Mouse (Mus musculus) CD4-positive helper T cell, adult 2 months (primary cell): ENCODE data around the gene Axdnd1.
"Not testable (repeated sequence)": the region's sequence is repeated elsewhere in the genome, so short reads cannot be mapped to it uniquely, and the experiment has no call there.

Experiments
- DNase-seq: peaks from one replicate; pipeline ENCODE4 v3.0.0-alpha.2; 2012; ENCODE audit warnings: low read depth, missing footprints, low spot score

The Axdnd1 gene

GRCm38 (mm10) chr1:156437016-156437708 is 16.2 kb upstream of the Axdnd1 start:
- no peak for DNase-seq

GRCm38 (mm10) chr1:156433497-156433896 is 12.5 kb upstream of the Axdnd1 start:
- no peak for DNase-seq

DNA sequence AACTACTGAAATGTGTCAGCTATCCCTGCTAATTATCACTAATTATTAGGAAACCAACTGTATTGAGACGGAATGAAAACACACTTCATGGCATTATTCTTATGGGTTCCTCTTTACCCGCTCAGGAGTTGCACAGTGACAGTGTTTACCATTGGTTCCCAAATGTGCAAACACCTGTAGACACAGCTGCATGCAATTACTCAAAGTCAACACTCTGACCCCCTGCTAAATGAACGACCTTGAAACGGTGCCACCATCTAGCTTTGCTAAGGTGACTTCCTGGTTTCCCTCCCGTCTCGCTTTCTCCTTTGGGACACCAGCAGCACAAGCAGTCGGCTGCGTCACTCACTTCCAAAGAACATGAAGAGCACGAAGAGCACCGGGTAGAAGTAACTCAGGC is 11.5 kb upstream of the Axdnd1 start:
- DNase-seq = no peak

DNA sequence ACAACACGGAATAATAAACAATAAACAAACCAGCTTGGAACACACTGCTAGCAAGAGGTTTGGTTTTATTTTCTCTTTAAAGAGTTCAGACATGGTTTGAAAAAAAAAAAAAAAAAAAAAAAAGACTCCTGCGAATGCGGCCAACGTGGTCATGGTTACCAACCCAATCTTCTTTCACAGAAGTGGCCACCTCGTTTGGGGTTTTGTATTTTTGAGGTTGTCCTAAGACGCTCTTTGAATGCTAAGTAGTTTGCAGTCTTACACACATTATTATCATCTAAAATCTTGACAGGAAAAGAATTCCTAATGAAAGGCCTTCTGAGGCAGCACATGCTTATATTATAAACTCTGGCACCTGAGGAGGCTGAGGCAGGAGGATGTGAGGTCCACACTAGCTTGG is 7.5 kb upstream of the Axdnd1 start:
- no peak for DNase-seq

GRCm38 (mm10) chr1:156425746-156426145 is 4.8 kb upstream of the Axdnd1 start:
- DNase-seq = no peak

GRCm38 (mm10) chr1:156424054-156424453 is 3.1 kb upstream of the Axdnd1 start:
- DNase-seq = no peak

- DNase-seq = no peak
Measured at GRCm38 (mm10) chr1:156423493-156423892, 2.5 kb upstream of the Axdnd1 start.

- DNase-seq = no peak
Measured at GRCm38 (mm10) chr1:156422856-156423255, 1.9 kb upstream of the Axdnd1 start.

- peak; percentile 69 for DNase-seq
Measured at GRCm38 (mm10) chr1:156418170-156418569, 2.8 kb downstream of the Axdnd1 start.

DNA sequence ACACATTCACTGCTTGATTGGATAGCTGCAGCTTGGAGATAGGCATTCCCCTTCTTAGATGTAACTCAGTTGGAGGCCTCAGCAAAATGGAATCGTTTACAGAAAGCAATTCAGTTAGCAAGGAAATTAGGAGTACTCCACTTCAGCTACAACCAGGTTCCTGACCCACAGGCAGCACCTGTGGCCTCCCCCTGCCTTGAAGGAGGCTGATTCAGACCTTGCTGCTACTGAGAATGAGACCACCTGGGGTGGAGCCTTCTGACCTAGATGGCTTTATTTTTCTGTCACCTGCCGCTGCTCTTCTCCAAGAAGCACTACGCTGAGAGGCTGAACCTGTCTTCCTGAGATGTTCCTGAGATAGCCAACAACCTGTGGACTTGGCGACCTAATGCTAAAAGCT is 12.4 kb downstream of the Axdnd1 start:
- DNase-seq = no peak

DNA sequence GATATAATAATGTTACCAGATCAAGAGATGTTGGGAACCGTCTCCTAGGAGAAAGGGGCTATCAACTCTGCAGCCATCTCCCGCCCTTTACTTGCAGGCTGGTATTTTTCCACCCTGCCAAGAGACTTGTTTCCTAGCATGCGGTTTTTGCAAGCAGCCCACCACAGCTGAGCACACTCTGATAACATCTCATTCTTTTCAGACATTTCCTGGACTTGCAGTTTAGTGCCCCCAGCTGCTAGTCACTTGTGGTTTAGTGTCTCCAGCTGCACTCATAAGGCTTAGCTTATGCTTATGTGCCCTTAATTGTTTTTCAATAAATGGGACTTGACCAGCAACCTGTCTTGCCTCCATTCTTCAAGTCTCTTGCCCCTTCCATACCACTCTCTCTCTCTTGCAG is 13.0 kb downstream of the Axdnd1 start:
- DNase-seq = peak; percentile 54

GRCm38 (mm10) chr1:156403251-156403650 is 17.7 kb downstream of the Axdnd1 start:
- DNase-seq = no peak

DNA sequence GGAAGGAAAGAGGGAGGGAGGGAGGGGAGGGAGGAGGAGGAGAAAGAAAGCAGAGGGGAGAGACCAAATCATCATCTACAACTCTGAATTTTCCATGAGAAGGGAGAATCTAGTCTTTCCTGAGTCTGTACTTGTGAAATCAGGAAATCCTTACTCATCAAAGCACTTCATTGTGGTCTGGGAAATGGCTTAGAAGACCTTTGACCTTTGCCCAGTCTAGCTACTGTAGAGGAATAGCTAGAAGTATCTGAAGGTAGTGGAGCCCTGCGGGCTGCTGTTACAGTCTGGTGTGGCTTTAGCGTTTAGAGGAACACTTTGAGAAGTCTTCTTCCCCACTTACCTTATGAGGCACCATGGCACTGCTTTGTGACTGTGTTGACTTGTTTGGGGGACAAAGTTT is 18.5 kb downstream of the Axdnd1 start:
- no peak for DNase-seq

GRCm38 (mm10) chr1:156400159-156400558 is 20.8 kb downstream of the Axdnd1 start:
- DNase-seq = not testable (repeated sequence)

DNA sequence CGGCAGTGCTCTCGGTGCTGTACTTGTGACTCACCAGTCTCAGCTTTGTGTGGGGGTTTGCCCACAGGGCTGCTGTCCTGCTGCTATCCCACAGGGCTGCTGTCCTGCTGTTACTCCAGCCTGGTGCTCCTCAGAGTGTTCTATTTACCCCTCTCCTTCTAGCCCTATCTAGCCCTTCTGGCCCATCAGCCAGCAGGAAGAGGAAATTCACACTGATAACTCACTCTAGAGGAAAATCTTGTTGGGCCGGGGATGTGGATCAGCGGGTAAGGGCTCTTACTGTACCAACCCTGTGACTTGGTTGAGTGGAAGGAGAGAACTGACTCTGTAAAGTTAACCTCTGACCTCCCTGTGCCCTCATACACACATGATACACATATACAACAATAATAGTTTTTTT is 27.8 kb downstream of the Axdnd1 start:
- DNase-seq = no peak

GRCm38 (mm10) chr1:156386880-156387279 is 34.1 kb downstream of the Axdnd1 start:
- DNase-seq = no peak

GRCm38 (mm10) chr1:156386232-156386631 is 34.7 kb downstream of the Axdnd1 start:
- no peak for DNase-seq

- DNase-seq = no peak
Measured at GRCm38 (mm10) chr1:156381217-156381616, 39.7 kb downstream of the Axdnd1 start.

DNA sequence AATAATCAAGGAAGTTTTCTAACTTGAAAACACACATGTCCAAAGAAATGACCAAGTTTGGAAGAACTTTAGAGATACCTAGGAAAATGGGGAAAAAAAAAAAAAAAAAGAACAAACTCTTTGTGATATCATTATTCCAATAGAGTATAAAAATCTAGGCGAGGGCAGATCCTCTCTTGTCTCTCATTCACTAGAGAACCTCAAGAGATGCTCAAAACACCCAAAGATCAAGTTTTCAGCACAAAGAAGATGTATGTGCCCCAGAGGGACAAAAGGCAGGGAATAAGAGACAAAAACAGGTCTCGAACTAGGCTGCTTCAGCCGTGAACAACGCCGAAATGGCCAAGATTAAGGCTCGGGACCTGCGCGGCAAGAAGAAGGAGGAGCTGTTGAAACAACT is 55.2 kb downstream of the Axdnd1 start, which contains the start of gene Gm2000:
Gm2000 (plus strand) TSS at position 301 of the 400 bp plus-strand sequence.
- DNase-seq = no peak

- no peak for DNase-seq
Measured at GRCm38 (mm10) chr1:156352466-156352865, 68.5 kb downstream of the Axdnd1 start.

DNA sequence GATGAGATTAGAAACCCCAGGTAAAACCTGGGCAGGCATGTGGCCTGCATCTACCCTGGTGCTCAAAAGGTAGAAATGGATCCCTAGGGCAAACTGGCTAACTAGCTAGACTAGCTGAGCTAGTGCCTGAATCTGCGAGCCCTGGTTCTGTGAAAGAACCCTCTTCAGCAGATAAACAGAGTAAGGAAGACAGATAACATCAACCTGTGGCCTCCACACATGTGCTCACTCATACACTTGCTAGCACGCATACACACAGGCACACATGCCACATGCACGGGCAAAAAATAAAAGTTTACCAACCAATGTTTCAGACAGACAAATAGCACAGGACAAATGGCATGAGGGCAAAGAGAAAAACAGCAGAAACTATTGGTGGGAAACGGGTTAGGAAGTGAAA is 70.5 kb downstream of the Axdnd1 start:
- no peak for DNase-seq

DNA sequence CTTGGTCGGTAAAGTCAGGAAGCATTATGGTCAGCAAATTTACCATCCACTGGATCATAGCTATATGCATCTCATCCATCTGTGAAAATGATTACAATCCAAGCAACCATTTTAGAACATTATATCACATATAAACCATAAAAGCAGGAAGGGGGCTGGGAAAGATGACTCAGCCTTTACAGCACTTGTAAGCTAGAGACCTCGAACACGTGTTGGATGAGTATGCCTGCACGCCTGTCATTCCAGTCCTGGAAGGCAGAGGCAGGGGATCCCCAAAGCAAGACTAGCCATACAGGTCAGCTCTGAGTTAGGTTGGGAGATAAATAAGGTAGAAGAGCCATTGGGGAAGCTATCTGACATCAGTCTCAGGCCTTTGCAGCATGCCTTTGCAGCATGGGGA is 71.9 kb downstream of the Axdnd1 start:
- DNase-seq = no peak

DNA sequence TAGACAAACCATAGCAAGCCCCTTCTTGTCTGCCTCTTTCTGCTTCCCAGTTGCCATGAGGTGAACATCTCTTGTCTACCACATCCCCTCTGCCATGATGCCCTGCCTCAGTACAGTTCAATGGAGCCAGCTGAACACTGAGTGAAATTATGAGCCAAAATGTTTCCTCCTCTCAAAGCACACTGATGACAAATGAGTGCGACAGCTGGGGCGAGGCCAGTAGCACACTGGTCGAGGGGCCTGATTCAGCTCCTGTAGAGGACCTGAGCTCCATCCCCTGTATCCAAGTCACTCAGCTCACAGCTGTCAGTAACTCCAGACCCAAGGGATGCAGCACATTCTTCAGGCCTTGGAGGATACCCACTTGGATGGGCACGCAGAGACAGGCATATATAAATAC is 75.3 kb downstream of the Axdnd1 start:
- DNase-seq = no peak

DNA sequence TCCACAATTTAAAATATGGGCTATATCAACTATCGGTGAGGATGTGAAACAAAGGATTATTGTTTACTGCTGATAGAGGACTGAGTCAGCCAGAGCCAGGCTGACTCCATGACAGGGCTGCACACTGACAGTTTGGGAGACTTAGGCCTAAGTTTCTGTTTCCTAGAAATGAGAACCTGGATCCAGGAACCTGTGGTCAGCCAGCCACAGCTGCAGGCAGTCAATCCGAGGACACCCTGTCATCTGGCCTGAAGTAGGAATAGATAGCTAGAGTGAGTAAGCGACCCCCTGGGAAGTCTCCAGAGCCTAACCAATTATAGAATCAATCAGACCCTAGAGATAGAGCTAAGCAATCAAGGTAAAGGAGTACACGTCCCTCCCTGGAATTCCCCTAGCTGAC is 76.5 kb downstream of the Axdnd1 start:
- no peak for DNase-seq
